Mouse (Mus musculus) embryo, embryonic 10 days (tissue): ENCODE measurements around the gene Grik3.

Experiments used
- DNase-seq: peaks from one replicate; pipeline ENCODE4 v3.0.0-alpha.2; 2015; ENCODE audit warnings: low spot score

Grik3 gene

GRCm38 (mm10) chr4:125726241-125726640, 235.7 kb downstream of the Grik3 start:
- DNase-seq, result no peak

DNA sequence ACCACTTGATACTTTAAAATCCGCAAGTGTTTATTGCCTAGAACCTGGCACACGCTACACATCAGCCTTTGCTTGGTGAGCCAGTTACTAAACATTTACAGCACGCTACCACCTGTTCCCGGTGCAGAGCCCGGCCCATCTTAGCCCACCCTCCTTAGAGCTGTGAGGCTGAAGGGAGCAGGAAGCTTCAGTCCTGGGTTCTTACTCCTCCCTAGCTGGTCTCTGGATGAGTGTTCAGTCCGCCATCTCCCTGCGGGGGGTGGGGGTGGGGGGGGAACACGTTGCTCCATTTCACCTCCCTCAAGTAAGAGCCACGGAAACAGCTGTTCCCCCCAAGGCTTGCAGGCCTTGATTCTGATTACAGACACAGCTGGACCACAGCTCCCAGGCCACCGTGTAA, 236.5 kb downstream of the Grik3 start:
- no peak for DNase-seq

DNA sequence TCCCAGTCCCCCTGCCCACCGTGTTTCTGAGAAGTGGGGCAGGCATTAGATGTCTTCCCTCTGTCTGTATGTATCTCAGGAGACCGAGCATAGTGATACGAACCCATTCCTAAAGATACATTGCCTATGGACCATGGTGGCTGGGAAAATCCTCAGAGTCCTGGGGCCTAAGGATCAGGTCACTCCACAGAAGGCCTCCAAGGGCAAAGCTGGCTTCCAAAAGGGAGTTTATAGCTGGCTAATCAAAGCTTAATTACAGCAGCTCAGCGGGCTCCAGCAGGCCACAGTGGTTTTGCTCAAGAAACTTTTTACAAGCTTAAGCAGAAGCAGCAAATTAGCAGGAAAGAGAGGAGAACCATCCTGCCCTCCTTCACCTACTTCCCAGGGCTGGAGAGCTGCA, 237.1 kb downstream of the Grik3 start:
- no peak for DNase-seq

- peak; percentile 44 for DNase-seq
Observed at GRCm38 (mm10) chr4:125728091-125728863, 237.8 kb downstream of the Grik3 start.

GRCm38 (mm10) chr4:125729305-125730220, 239.1 kb downstream of the Grik3 start:
- peak; percentile 77 for DNase-seq

DNA sequence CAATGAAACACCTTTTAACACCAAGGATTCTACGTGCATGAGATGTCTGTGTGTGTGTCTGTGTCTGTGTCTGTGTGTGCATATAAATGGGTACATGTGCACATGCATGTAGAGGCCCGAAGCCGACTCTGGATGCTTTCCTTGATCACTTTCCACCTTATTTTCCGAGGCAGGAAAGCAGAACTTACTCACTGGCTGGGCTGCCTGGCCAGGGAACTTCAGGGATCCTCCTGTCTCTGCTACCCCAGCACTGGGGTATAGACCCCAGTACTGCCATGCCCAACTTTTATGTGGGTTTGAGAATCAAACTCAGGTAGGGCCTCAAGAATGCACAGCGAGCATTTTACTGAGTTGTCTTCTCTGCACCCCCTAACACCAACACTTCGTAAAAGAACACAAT, 240.3 kb downstream of the Grik3 start:
- DNase-seq, result no peak

DNA sequence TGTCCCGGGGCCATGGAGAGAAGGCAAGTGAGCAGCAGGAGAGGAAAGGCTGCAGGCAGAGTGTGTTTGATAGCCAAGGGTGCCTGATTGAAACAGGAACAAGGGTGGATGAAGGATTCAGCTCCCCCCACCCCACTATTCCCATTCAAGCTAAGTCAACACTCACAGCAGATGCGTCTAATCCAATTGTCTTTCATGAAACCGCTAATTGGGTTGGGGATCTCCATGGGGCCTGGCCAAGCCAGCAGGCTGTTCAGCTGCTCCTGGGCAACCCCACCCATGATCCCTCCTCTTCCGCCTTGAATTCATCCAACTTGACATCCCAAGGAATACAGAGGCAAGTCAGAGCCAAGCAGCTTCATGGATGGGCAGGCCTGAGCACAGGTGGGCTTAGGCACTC, 246.3 kb downstream of the Grik3 start:
- no peak for DNase-seq

DNA sequence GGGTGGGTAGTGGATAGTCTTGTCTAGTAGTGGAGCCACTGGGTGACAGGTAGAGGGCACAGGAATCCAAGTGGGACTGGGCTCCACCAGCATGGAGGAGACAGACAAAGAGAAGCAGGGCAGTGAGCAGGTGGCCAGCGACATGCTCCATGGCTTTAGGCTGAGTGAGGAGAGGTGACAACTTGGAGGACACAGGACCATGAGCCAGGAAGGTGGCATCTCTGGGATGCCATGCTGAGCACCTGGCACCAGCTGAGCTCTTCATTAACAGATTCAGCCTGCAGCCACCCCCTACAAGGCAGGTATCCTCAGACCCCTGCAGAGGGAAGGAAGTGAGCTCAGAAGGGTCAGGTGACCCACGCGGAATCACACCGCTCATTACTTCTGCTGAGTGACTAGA, 248.3 kb downstream of the Grik3 start:
- DNase-seq, result no peak

- no peak for DNase-seq
Observed at GRCm38 (mm10) chr4:125742162-125742571, 251.7 kb downstream of the Grik3 start.

GRCm38 (mm10) chr4:125745902-125746301, 255.4 kb downstream of the Grik3 start:
- no peak for DNase-seq

GRCm38 (mm10) chr4:125756393-125756792, 265.9 kb downstream of the Grik3 start:
- DNase-seq, result no peak

GRCm38 (mm10) chr4:125760326-125760725, 269.8 kb downstream of the Grik3 start:
- no peak for DNase-seq

DNA sequence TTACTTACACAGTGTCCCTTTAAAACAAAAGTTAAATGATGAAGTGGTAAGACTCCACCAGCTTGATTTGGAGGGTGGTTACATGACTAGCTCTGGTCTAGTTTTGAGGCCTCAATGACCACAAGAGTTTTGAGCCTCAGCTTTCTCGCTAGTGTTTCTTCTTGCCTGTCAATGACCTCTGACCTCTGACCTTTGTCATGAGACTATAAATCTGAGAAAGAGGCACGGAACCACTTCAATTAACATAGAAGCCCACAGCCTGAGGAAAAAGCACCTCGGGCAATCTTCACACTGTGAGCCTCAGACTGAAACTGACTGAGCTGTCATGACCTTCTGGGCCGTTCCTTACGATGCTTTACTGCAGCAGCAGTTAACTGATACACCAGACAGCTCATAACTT, 272.6 kb downstream of the Grik3 start:
- peak; percentile 73 for DNase-seq
